Mouse (Mus musculus): ENCODE results near the gene Col4a1.

Col4a1 gene

GRCm38 (mm10) chr8:11233009-11233408, 79.6 kb downstream of the Col4a1 start:
- in situ Hi-C loops (cut with MboI): no loop called here

- in situ Hi-C loops (cut with MboI): no loop called here
Observed at GRCm38 (mm10) chr8:11230277-11230676, 82.3 kb downstream of the Col4a1 start.

- in situ Hi-C loops (cut with MboI): no loop called here
Observed at GRCm38 (mm10) chr8:11227421-11227820, 85.2 kb downstream of the Col4a1 start.

- in situ Hi-C loops (cut with MboI): no loop called here
Observed at GRCm38 (mm10) chr8:11225577-11226434, 86.8 kb downstream of the Col4a1 start.

GRCm38 (mm10) chr8:11224178-11224577, 88.4 kb downstream of the Col4a1 start:
- in situ Hi-C loops (cut with MboI): no loop called here

GRCm38 (mm10) chr8:11221353-11221752, 91.3 kb downstream of the Col4a1 start:
- in situ Hi-C loops (cut with MboI): no loop called here

- in situ Hi-C loops (cut with MboI): no loop called here
Observed at GRCm38 (mm10) chr8:11219282-11219681, 93.3 kb downstream of the Col4a1 start.

GRCm38 (mm10) chr8:11215231-11215630, 97.4 kb downstream of the Col4a1 start:
- in situ Hi-C loops (cut with MboI): no loop called here

GRCm38 (mm10) chr8:11206509-11206908, 106.1 kb downstream of the Col4a1 start:
- in situ Hi-C loops (cut with MboI): no loop called here

- in situ Hi-C loops (cut with MboI): no loop called here
Observed at GRCm38 (mm10) chr8:11205532-11205931, 107.1 kb downstream of the Col4a1 start.

- in situ Hi-C loops (cut with MboI): no loop called here
Observed at GRCm38 (mm10) chr8:11203260-11204110, 109.1 kb downstream of the Col4a1 start.

GRCm38 (mm10) chr8:11198650-11199049, 114.0 kb downstream of the Col4a1 start:
- in situ Hi-C loops (cut with MboI): loop anchor here (10.0 kb wide), 1 partner anchor 364 kb away; no protein-coding TSS in a partner anchor

- in situ Hi-C loops (cut with MboI): loop anchor here (10.0 kb wide), 1 partner anchor 363 kb away; no protein-coding TSS in a partner anchor
Observed at GRCm38 (mm10) chr8:11197988-11198387, 114.6 kb downstream of the Col4a1 start.

- in situ Hi-C loops (cut with MboI): loop anchor here (10.0 kb wide), 1 partner anchor 362 kb away; no protein-coding TSS in a partner anchor
Observed at GRCm38 (mm10) chr8:11197261-11197660, 115.4 kb downstream of the Col4a1 start.

- in situ Hi-C loops (cut with MboI): loop anchor here (10.0 kb wide), 1 partner anchor 358 kb away; no protein-coding TSS in a partner anchor
Observed at GRCm38 (mm10) chr8:11192719-11193324, 119.8 kb downstream of the Col4a1 start.

- in situ Hi-C loops (cut with MboI): loop anchor here (5.0 to 10.0 kb wide), 2 partner anchors 610 to 743 kb away; no protein-coding TSS in a partner anchor
Observed at GRCm38 (mm10) chr8:11187581-11188271, 124.9 kb downstream of the Col4a1 start.

GRCm38 (mm10) chr8:11186456-11186855, 126.2 kb downstream of the Col4a1 start:
- in situ Hi-C loops (cut with MboI): loop anchor here (5.0 to 10.0 kb wide), 2 partner anchors 609 to 742 kb away; no protein-coding TSS in a partner anchor

- in situ Hi-C loops (cut with MboI): loop anchor here (5.0 to 10.0 kb wide), 2 partner anchors 608 to 741 kb away; no protein-coding TSS in a partner anchor
Observed at GRCm38 (mm10) chr8:11185672-11186071, 127.0 kb downstream of the Col4a1 start.

- in situ Hi-C loops (cut with MboI): loop anchor here (10.0 kb wide), 1 partner anchor 739 kb away; no protein-coding TSS in a partner anchor
Observed at GRCm38 (mm10) chr8:11183611-11184031, 129.0 kb downstream of the Col4a1 start.

- in situ Hi-C loops (cut with MboI): loop anchor here (10.0 kb wide), 1 partner anchor 738 kb away; no protein-coding TSS in a partner anchor
Observed at GRCm38 (mm10) chr8:11182606-11183005, 130.0 kb downstream of the Col4a1 start.

- in situ Hi-C loops (cut with MboI): loop anchor here (10.0 kb wide), 1 partner anchor 737 kb away; no protein-coding TSS in a partner anchor
Observed at GRCm38 (mm10) chr8:11182148-11182484, 130.5 kb downstream of the Col4a1 start.
